Mouse (Mus musculus) forebrain, embryonic 14.5 days (tissue): ENCODE results near the gene Avil. TPM values are rescaled to one million over a fixed set of nuclear protein-coding genes. Genes with fewer than 3 reads are reported as not detected.
A peak's percentile ranks its signal among the peaks of the same experiment; 100 is the strongest.

Experiments
- ATAC-seq: fragments of 200-750 bp; cut with Nextera tagmentation; 2 replicates; pipeline ENCODE4 v1.8.0; 2017; ENCODE audit warnings: mild to moderate bottlenecking, moderate library complexity
- DNase-seq: peaks from one replicate; pipeline ENCODE4 v3.0.0-alpha.2; 2015; ENCODE audit warnings: low spot score
- H3K27ac ChIP-seq: fragments of 300-500 bp; sonication (generic); 2 replicates; pipeline ENCODE4 v1.5.1; 2014; ENCODE audit warnings: low read depth, mild to moderate bottlenecking, control low read depth, low read length, moderate library complexity
- H3K27me3 ChIP-seq: fragments of 300-500 bp; sonication (generic); replicated peaks from 2 replicates; pipeline ENCODE4 v1.6.1; 2014; ENCODE audit warnings: low read length, control low read depth, mixed read lengths; ENCODE audit not compliant: control insufficient read depth, insufficient read depth
- H3K36me3 ChIP-seq: fragments of 300-500 bp; sonication (generic); 2 replicates; pipeline ENCODE4 v1.6.1; 2014; ENCODE audit warnings: low read length, control low read depth; ENCODE audit not compliant: control insufficient read depth, insufficient read depth
- H3K4me1 ChIP-seq: fragments of 300-500 bp; sonication (generic); 2 replicates; pipeline ENCODE4 v1.6.1; 2014; ENCODE audit warnings: antibody characterized with exemption, low read length, control low read depth; ENCODE audit not compliant: control insufficient read depth, insufficient read depth
- H3K4me2 ChIP-seq: fragments of 300-500 bp; sonication (generic); 2 replicates; pipeline ENCODE4 v1.6.1; 2014; ENCODE audit warnings: mild to moderate bottlenecking, control low read depth, low read length
- H3K4me3 ChIP-seq: fragments of 300-500 bp; sonication (generic); 2 replicates; pipeline ENCODE4 v1.5.1; 2014; ENCODE audit warnings: low read depth, low read length, control low read depth
- H3K9ac ChIP-seq: fragments of 300-500 bp; sonication (generic); 2 replicates; pipeline ENCODE4 v1.6.1; 2014; ENCODE audit warnings: mild to moderate bottlenecking, low read length, control low read depth, moderate library complexity
- H3K9me3 ChIP-seq: fragments of 300-500 bp; sonication (generic); replicated peaks from 2 replicates; pipeline ENCODE4 v1.6.1; 2016; ENCODE audit warnings: low read length, control low read depth, mixed read lengths; ENCODE audit not compliant: control insufficient read depth
- WGBS: fragments of 180-500 bp; shearing (Covaris S2); extraction: QIAGEN DNeasy Blood & Tissue Kit; methylation state at CpG from one replicate; pipeline ENCODE4 v1.1.7; 2014; 5-methylcytosine and 5-hydroxymethylcytosine counted together
- polyA plus RNA-seq: library from polyadenylated mRNA; unstranded; fragments of >200 nt; fragmentation: Nextera tagmentation; extraction: Ambion mirVana; gene quantifications from 2 replicates; pipeline ENCODE4 v1.2.1, GENCODE M21; 2014

Avil gene
- 0.07 and 0.70 TPM in 2 replicates for polyA plus RNA-seq

DNA sequence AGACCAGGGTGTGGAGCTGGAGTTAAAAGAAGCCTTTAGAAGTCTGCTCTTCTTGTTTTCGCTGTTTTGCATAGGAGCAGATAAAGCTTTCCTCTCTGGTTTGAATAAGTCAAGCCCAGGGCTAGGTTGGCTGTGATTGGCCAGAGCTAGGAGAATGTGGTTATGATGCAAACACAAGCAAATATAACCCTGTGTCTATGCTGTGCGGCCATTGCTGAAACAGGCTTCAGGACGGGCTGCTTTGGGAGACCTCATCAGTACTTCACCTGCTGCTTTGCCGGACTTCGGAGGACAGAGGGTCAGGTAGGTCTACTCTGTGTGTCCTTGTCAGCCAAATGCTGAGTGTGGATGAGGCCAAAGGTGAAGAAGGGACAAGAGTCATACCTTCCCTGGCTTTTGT lies at the start of gene Avil:
TSS of gene Avil (plus strand) at position 181 of the 400 bp plus-strand sequence.
- no peaks in the 10 kb centered on the region for H3K27me3 ChIP-seq
- H3K4me2 ChIP-seq, result no peak within 1 kb of the TSS
- ATAC-seq, result peak; percentile 28; the same call in 1 of the 2 replicates
- no peak within 1 kb of the TSS for H3K27ac ChIP-seq
- no peak for DNase-seq
- 91% methylated on average over 5 of the region's 5 CpGs for WGBS
- H3K9me3 ChIP-seq, result no peaks in the 10 kb centered on the region
- H3K4me1 ChIP-seq, result no peaks in the 10 kb centered on the region
- no peak within 1 kb of the TSS for H3K4me3 ChIP-seq
- H3K36me3 ChIP-seq, result peaks cover 41% of the 10 kb centered on the region
- no peak within 1 kb of the TSS for H3K9ac ChIP-seq

DNA sequence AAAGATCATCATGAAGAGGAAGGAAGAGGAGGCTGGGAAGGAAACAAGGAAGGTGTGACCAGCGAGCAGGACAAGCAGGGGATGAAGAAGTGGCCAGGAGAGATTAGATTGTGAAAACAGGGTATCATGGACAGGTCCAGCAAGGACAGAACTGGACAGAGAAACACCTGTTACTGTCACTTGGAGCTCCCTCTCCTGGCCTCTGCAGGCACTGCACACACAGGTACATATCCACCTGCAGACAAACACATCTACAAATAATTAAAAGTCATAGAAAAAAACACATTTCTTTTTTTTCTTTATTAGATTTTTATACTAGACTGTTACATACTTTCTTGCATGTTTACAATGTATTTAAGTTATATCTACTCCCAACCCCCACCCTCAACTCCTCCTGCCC lies 48.1 kb upstream of the Avil start:
- no peaks in the 10 kb centered on the region for H3K36me3 ChIP-seq
- 95% methylated on average over 1 of the region's 1 CpGs for WGBS
- DNase-seq (no peak), ATAC-seq (no peak)
- H3K9me3 ChIP-seq, result no peaks in the 10 kb centered on the region
- no peak overlapping the region for H3K4me3 ChIP-seq
- H3K4me1 ChIP-seq, result peaks cover 9% of the 10 kb centered on the region; the same call in 1 of the 2 replicates
- H3K27ac ChIP-seq, result no peak overlapping the region
- no peak overlapping the region for H3K9ac ChIP-seq
- no peak overlapping the region for H3K4me2 ChIP-seq
- no peaks in the 10 kb centered on the region for H3K27me3 ChIP-seq

DNA sequence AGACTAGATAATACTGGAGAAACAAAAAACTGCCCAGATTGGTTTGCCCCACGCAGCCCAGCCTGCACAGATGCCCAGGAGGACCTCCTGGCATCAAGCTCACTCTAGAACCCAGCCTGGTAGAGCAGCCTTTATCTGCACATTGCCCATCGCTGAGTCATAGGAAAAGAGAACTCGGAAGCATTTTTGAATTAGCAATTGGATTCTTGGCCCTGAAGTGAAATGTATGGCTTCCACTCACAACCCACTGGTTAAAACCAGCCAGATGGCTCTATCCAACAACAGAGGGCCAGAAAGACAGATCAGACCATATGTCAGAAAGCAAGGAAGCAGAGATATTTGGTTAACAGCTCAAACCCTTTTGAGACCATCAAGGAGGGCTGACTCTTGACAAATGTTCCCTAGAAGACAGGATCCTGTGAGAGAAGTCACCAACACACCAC lies 47.5 kb upstream of the Avil start:
- Histone ChIP-seq H3K4me3 (no peak overlapping the region), H3K4me1 (peaks cover 10% of the 10 kb centered on the region; the same call in 1 of the 2 replicates), H3K36me3 (no peaks in the 10 kb centered on the region), H3K9ac (no peak overlapping the region), H3K27me3 (no peaks in the 10 kb centered on the region), H3K27ac (no peak overlapping the region), H3K9me3 (no peaks in the 10 kb centered on the region), H3K4me2 (no peak overlapping the region)
- no peak for ATAC-seq
- WGBS, result 85% methylated on average over 3 of the region's 3 CpGs
- peak; percentile 15 for DNase-seq

DNA sequence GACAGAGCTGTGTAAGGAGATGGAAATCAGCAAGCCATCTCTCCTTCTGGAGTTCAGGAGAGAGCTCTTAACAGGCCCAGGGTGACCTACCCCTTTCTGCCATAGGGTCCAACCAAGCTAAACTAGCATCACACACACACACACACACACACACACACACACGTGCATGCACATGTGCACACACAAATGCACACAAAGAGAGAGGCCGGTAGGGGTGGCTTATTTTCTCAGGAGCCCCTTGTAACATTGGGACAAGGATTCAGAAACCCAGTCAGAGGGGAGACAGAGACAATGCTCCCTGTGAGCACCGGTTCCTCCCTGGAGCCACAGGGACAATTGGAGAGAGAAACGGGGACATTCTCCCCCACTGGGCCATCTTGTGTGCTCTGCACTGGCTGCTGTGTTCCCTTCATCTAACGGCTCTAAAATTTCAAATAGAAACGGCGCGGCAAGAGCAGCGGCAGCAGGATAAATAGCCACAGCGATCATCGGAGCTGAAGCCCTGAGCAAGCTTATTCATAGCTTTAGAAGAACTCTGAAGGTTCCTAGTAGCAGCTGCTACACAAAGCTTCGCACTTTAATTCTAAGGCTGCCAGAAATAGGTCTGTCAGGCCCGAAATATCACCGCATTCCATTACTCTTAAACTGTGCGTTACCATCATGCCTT lies 43.7 kb upstream of the Avil start:
- Histone ChIP-seq H3K4me3 (no peak overlapping the region), H3K4me2 (peak overlapping the region; percentile 20), H3K27me3 (no peaks in the 10 kb centered on the region), H3K9me3 (no peaks in the 10 kb centered on the region), H3K36me3 (no peaks in the 10 kb centered on the region), H3K4me1 (peaks cover 10% of the 10 kb centered on the region; the same call in 1 of the 2 replicates), H3K27ac (peak overlapping the region; percentile 86), H3K9ac (peak overlapping the region; percentile 44)
- peak; percentile 75 for DNase-seq
- WGBS, result 4% methylated on average over 15 of the region's 15 CpGs
- peak; percentile 10; the same call in 1 of the 2 replicates for ATAC-seq

DNA sequence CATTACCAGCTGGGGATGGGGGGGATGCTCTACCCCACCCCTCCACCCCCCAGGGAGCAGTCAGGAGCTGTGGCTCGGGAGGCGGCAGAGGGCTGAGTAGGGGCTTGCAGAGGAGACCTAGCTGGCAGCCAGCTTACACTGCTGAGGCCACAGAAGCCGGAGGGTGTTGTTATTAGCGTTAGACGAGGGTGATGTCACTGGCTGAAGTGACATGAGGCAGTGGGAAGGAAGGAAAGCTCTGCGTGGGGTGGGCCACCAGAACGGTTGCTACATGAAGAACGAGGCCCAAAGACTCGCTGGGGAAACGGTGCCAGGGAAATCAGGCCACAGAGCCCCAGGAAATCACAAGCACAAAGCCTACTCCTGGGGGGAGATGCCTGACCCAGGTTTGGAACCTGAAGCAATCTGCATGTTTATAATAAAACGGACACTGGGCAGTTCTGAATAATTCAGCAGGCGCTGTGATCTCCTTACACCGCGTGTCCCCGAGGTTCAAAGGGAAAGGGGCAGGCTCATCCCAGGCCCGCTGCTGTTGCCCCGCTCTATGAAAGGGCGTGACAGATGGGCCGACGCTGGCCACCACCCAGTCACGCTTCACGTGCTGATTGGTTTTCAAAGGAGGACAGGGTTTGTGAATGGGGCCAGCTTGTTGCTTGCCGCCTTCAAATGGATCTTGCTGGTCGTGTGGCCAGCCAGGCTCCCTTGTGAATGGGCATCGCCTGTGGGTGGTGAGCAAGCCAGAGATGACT lies 43.0 kb upstream of the Avil start:
- Histone ChIP-seq H3K4me2 (peak overlapping the region; percentile 20), H3K9me3 (no peaks in the 10 kb centered on the region), H3K27me3 (no peaks in the 10 kb centered on the region), H3K4me1 (peaks cover 13% of the 10 kb centered on the region; the same call in 1 of the 2 replicates), H3K9ac (peak overlapping the region; percentile 44), H3K4me3 (no peak overlapping the region), H3K27ac (peak overlapping the region; percentile 86), H3K36me3 (no peaks in the 10 kb centered on the region)
- peak; percentile 89 for DNase-seq
- ATAC-seq, result peak; percentile 89
- under 1% methylated on average over 25 of the region's 25 CpGs for WGBS

DNA sequence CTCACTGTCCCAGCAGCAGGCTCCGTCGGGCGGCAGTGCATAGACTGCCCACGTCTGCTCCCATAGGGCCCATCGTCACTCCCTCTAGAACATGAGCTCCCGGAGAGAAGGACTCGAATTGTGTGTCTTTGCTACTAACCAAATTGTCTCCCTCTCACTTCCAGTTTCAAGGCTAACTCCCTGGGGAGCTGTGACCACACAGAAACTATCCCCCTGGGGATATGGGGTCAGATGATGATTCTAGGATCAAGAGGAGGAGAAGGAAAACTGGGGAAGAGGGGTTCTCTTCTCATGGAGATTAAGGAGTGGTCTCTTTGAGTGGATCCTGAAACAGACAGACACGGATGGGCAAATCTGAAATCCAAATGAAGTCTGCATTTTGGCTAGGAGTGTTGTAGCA lies 40.0 kb upstream of the Avil start:
- H3K4me2 ChIP-seq, result no peak overlapping the region
- H3K4me3 ChIP-seq, result no peak overlapping the region
- H3K36me3 ChIP-seq, result no peaks in the 10 kb centered on the region
- DNase-seq (no peak), ATAC-seq (no peak)
- no peaks in the 10 kb centered on the region for H3K27me3 ChIP-seq
- H3K4me1 ChIP-seq, result peaks cover 13% of the 10 kb centered on the region; the same call in 1 of the 2 replicates
- no peaks in the 10 kb centered on the region for H3K9me3 ChIP-seq
- 84% methylated on average over 8 of the region's 8 CpGs for WGBS
- no peak overlapping the region; the same call in 1 of the 2 replicates for H3K27ac ChIP-seq
- no peak overlapping the region for H3K9ac ChIP-seq

DNA sequence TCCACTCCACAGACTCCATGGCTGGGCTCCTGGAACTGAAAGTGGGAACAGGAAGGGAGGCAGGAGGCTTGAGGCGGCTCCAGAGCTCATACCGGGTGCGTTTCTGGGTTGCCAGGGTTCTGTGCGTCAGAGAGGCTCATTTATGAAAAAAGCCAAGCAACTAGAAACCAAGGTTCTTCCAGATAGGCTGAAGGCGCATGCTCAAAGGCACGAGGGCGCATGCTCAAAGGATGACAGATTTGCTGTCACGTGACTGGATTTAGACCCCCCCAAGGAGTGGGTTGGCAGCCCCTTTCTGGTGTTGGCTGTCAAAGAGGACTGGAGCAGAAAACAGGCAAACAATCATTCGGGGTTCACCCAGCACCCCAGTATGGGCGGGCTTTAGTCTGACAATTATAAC lies 38.8 kb upstream of the Avil start:
- WGBS, result 61% methylated on average over 10 of the region's 10 CpGs
- Histone ChIP-seq H3K4me3 (no peak overlapping the region), H3K27me3 (no peaks in the 10 kb centered on the region), H3K27ac (peak overlapping the region; percentile 82), H3K9ac (no peak overlapping the region), H3K9me3 (no peaks in the 10 kb centered on the region), H3K36me3 (no peaks in the 10 kb centered on the region), H3K4me2 (peak overlapping the region; percentile 21; the same call in 1 of the 2 replicates), H3K4me1 (peaks cover 10% of the 10 kb centered on the region; the same call in 1 of the 2 replicates)
- peak; percentile 84 for DNase-seq
- ATAC-seq, result peak; percentile 11; the same call in 1 of the 2 replicates

DNA sequence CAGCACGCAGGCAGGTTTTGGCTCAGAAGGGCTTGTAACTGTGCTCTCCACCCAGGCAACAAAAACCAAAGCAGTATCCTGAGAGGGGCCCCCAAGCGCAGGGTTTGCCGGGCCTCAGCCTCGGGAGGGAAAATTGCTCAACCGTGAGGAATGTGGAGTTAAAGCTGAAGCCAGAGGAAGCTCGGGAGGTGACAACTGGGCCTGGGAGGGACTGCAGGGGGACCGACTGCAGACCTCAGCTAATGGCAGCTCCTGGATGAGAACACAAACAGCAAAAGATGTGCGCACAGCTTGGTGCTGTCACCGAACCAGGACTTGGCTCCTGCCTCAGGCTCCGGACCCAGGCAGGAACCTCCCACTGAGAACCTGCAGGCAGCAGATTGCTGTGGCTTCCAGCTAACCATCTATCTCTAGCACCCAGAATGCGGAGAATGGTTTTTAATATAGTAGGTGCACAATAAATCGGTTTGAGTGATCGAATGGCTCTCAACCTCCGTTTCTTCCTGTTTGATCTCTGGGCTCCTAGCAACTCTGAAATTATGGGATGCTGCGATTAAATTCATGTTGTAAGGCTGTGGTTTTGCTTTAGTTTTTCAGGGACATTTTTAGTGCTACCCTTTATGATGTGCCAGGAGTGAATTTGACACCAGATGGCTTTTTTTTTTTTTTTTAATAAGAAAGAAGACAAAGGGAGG lies 38.1 kb upstream of the Avil start:
- WGBS, result 23% methylated on average over 15 of the region's 15 CpGs
- no peaks in the 10 kb centered on the region for H3K27me3 ChIP-seq
- no peaks in the 10 kb centered on the region for H3K36me3 ChIP-seq
- no peaks in the 10 kb centered on the region for H3K9me3 ChIP-seq
- H3K27ac ChIP-seq, result peak overlapping the region; percentile 82
- DNase-seq (peak; percentile 68), ATAC-seq (peak; percentile 27)
- peaks cover 4% of the 10 kb centered on the region; the same call in 1 of the 2 replicates for H3K4me1 ChIP-seq
- H3K4me2 ChIP-seq, result peak overlapping the region; percentile 21; the same call in 1 of the 2 replicates
- H3K4me3 ChIP-seq, result no peak overlapping the region
- no peak overlapping the region for H3K9ac ChIP-seq
